Mouse (Mus musculus) heart, embryonic 11.5 days (tissue): Measurements from ENCODE around the gene Hspg2. TPM values are rescaled to one million over a fixed set of nuclear protein-coding genes. Genes with fewer than 3 reads are reported as not detected.

ENCODE experiments used
- ATAC-seq: fragments of 200-750 bp; cut with Nextera tagmentation; replicated peaks from 2 replicates; pipeline ENCODE4 v1.8.0; 2017; ENCODE audit warnings: moderate library complexity; ENCODE audit not compliant: insufficient number of reproducible peaks, low FRiP score, low TSS enrichment
- H3K27ac ChIP-seq: fragments of 300-500 bp; sonication (generic); 2 replicates; pipeline ENCODE4 v1.5.1; 2014; ENCODE audit warnings: mild to moderate bottlenecking, low read depth, low read length
- H3K27me3 ChIP-seq: fragments of 300-500 bp; sonication (generic); 2 replicates; pipeline ENCODE4 v1.6.1; 2014; ENCODE audit warnings: mild to moderate bottlenecking, low read length, mixed read lengths; ENCODE audit not compliant: control insufficient read depth, insufficient read depth
- H3K36me3 ChIP-seq: fragments of 300-500 bp; sonication (generic); 2 replicates; pipeline ENCODE4 v1.6.1; 2014; ENCODE audit warnings: mild to moderate bottlenecking, low read length, moderate library complexity, mixed read lengths; ENCODE audit not compliant: control insufficient read depth, insufficient read depth
- H3K4me1 ChIP-seq: fragments of 300-500 bp; sonication (generic); 2 replicates; pipeline ENCODE4 v1.6.1; 2014; ENCODE audit warnings: low read length; ENCODE audit not compliant: control insufficient read depth, insufficient read depth
- H3K4me2 ChIP-seq: fragments of 300-500 bp; sonication (generic); 2 replicates; pipeline ENCODE4 v1.6.1; 2014; ENCODE audit warnings: mild to moderate bottlenecking, moderate library complexity
- H3K4me3 ChIP-seq: fragments of 300-500 bp; sonication (generic); 2 replicates; pipeline ENCODE4 v1.5.1; 2014; ENCODE audit warnings: low read depth, low read length
- H3K9ac ChIP-seq: fragments of 300-500 bp; sonication (generic); 2 replicates; pipeline ENCODE4 v1.6.1; 2014; ENCODE audit warnings: mild to moderate bottlenecking, low read depth, low read length, moderate library complexity
- H3K9me3 ChIP-seq: fragments of 300-500 bp; sonication (generic); replicated peaks from 2 replicates; pipeline ENCODE4 v1.6.1; 2016; ENCODE audit warnings: low read length; ENCODE audit not compliant: control insufficient read depth
- WGBS: fragments of 180-500 bp; shearing (Covaris S2); extraction: QIAGEN DNeasy Blood & Tissue Kit; methylation state at CpG from one replicate; pipeline ENCODE4 v1.1.7; 2014; ENCODE audit not compliant: insufficient replicate concordance; 5-methylcytosine and 5-hydroxymethylcytosine counted together
- polyA plus RNA-seq: library from polyadenylated mRNA; unstranded; fragments of >200 nt; fragmentation: Nextera tagmentation; extraction: Ambion mirVana; gene quantifications from 2 replicates; pipeline ENCODE4 v1.2.1, GENCODE M21; 2014

The Hspg2 gene
- polyA plus RNA-seq, 1 experiment from 2014 or later = 55.5 TPM

GRCm38 (mm10) chr4:137540356-137540755 lies 71.8 kb downstream of the Hspg2 start:
- Histone ChIP-seq H3K4me1 (no peaks in the 10 kb centered on the region), H3K36me3 (peaks cover 76% of the 10 kb centered on the region), H3K9ac (no peak overlapping the region), H3K9me3 (no peaks in the 10 kb centered on the region), H3K27me3 (no peaks in the 10 kb centered on the region), H3K4me2 (no peak overlapping the region), H3K27ac (no peak overlapping the region), H3K4me3 (no peak overlapping the region)
- ATAC-seq = no peak; the same call in 1 of the 2 replicates
- 79% methylated on average over 14 of the region's 14 CpGs for WGBS

DNA sequence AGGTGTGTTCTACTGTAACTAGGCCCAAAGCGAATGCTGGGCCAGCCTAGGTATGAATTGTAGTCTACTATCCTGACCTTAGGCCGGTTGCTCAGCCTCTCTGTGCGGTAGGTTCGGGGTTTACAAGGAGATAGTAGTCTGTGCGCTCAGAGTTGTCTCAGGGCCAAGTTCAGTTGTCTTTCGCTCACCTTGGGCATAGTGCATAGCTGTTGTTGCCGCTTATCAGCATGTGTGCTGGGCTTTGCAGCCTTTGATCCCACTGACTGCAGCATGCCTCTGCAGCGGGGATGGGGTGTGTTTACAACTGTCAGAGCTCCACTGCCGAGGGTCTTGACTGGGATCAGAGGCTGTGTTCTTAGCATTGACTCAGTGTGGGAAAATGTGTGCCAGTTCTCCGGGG lies 74.4 kb downstream of the Hspg2 start:
- 83% methylated on average over 10 of the region's 10 CpGs for WGBS
- peaks cover 76% of the 10 kb centered on the region for H3K36me3 ChIP-seq
- no peak for ATAC-seq

DNA sequence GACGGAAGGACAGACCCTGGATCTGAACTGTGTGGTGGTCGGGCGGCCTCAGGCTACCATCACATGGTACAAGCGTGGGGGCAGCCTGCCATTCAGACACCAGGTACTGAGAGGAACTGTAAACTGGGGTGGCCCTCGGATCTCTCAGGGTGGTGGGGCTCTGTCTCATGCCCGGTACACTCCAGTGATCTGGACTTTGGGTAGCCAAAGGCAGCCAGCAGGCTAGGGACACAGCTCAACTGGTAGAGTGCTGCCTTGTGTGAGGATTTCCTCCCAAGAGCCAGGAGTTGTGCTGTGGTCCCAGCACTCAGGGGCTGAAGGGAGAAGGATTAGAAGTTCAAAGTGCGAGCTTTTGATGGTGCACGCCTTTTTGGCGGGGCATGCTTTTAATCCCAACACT lies 77.0 kb downstream of the Hspg2 start:
- Histone ChIP-seq H3K9me3 (no peaks in the 10 kb centered on the region), H3K4me1 (no peaks in the 10 kb centered on the region), H3K27me3 (no peaks in the 10 kb centered on the region), H3K27ac (no peak overlapping the region), H3K4me2 (no peak overlapping the region), H3K4me3 (no peak overlapping the region), H3K36me3 (peaks cover 72% of the 10 kb centered on the region), H3K9ac (no peak overlapping the region)
- WGBS = 87% methylated on average over 9 of the region's 9 CpGs
- no peak for ATAC-seq

More for the DNA sequence above, 74.4 kb downstream of the Hspg2 start:
- H3K4me3 ChIP-seq = no peak overlapping the region
- H3K4me1 ChIP-seq = no peaks in the 10 kb centered on the region
- no peak overlapping the region for H3K4me2 ChIP-seq
- no peak overlapping the region for H3K9ac ChIP-seq
- H3K27ac ChIP-seq = no peak overlapping the region
- H3K27me3 ChIP-seq = no peaks in the 10 kb centered on the region
- H3K9me3 ChIP-seq = no peaks in the 10 kb centered on the region

DNA sequence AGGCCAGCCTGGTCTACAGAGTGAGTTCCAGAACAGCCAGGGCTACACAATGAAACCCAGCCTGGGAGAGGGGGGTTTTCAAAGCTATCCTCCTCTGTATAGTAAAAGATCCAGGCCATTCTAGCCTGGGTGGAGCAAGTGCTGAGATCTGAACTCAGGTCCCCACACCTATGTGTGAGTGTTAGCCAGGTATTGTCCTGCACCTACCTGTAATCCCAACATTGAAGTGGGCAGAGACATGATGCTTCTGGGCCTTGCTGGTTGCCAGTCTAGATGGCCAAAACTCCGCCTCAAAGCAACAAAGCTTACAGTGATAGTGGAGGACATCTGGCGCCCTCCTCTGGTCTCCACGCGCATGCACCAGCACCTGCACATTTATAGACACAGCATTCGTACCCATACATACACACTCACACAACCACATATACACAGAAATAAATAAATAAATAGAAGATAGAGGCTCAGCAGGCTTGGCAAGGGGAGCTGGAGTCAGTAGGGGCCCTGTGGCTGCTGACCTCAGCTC lies 77.5 kb downstream of the Hspg2 start:
- peaks cover 70% of the 10 kb centered on the region for H3K36me3 ChIP-seq
- no peak overlapping the region for H3K4me3 ChIP-seq
- no peaks in the 10 kb centered on the region for H3K27me3 ChIP-seq
- no peaks in the 10 kb centered on the region for H3K4me1 ChIP-seq
- H3K9me3 ChIP-seq = no peaks in the 10 kb centered on the region
- H3K27ac ChIP-seq = no peak overlapping the region
- H3K4me2 ChIP-seq = no peak overlapping the region
- no peak for ATAC-seq
- WGBS = 81% methylated on average over 5 of the region's 5 CpGs
- no peak overlapping the region for H3K9ac ChIP-seq

GRCm38 (mm10) chr4:137553466-137553865 lies 84.9 kb downstream of the Hspg2 start:
- Histone ChIP-seq H3K4me1 (no peaks in the 10 kb centered on the region), H3K27me3 (no peaks in the 10 kb centered on the region), H3K4me2 (no peak overlapping the region), H3K9me3 (no peaks in the 10 kb centered on the region), H3K4me3 (no peak overlapping the region), H3K9ac (no peak overlapping the region), H3K36me3 (peaks cover 63% of the 10 kb centered on the region), H3K27ac (no peak overlapping the region)
- 89% methylated on average over 17 of the region's 17 CpGs for WGBS
- no peak for ATAC-seq

GRCm38 (mm10) chr4:137556673-137557210 lies 88.2 kb downstream of the Hspg2 start:
- H3K9ac ChIP-seq = no peak overlapping the region
- H3K4me3 ChIP-seq = no peak overlapping the region
- H3K9me3 ChIP-seq = no peaks in the 10 kb centered on the region
- H3K27me3 ChIP-seq = no peaks in the 10 kb centered on the region
- H3K4me2 ChIP-seq = no peak overlapping the region
- no peaks in the 10 kb centered on the region for H3K4me1 ChIP-seq
- 90% methylated on average over 16 of the region's 16 CpGs for WGBS
- no peak overlapping the region for H3K27ac ChIP-seq
- ATAC-seq = no peak
- H3K36me3 ChIP-seq = peaks cover 61% of the 10 kb centered on the region

GRCm38 (mm10) chr4:137569873-137570272 lies 101.3 kb downstream of the Hspg2 start:
- WGBS = 74% methylated on average over 9 of the region's 9 CpGs
- no peak overlapping the region for H3K4me3 ChIP-seq
- H3K4me1 ChIP-seq = no peaks in the 10 kb centered on the region
- H3K9me3 ChIP-seq = no peaks in the 10 kb centered on the region
- ATAC-seq = 0 out of 2 replicates have a peak, but pooled peaks have one; percentile 20
- H3K4me2 ChIP-seq = no peak overlapping the region
- H3K27me3 ChIP-seq = no peaks in the 10 kb centered on the region
- H3K27ac ChIP-seq = no peak overlapping the region
- peaks cover 38% of the 10 kb centered on the region for H3K36me3 ChIP-seq
- no peak overlapping the region for H3K9ac ChIP-seq

DNA sequence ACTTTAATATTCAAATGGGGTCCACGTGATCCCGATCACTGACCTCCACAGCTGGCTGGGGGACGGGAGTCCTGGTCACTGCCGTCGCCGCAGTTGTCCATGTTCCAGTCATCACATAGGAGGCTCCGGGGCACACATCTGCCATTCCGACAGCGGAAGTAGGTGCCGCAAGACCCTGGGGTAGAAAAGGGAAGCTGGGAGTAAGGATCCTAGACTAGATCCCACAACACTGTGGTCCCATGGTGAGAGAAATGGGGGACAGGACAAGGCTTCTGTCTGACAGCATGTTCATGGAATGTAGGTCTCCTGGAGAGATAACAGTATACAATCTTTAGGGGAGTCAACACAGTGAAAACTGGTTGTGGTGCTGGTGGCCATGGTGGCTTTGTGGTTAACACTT lies 105.9 kb downstream of the Hspg2 start, which contains the start of gene Ldlrad2:
TSS of gene Ldlrad2 (minus strand) at position 101 of the 400 bp plus-strand sequence.
- Histone ChIP-seq H3K4me2 (no peak within 1 kb of the TSS), H3K9me3 (no peaks in the 10 kb centered on the region), H3K9ac (no peak within 1 kb of the TSS), H3K4me3 (no peak within 1 kb of the TSS), H3K27me3 (0 out of 2 replicates have a peak, but pooled peaks cover 6% of the 10 kb centered on the region), H3K36me3 (peaks cover 10% of the 10 kb centered on the region), H3K4me1 (no peaks in the 10 kb centered on the region), H3K27ac (no peak within 1 kb of the TSS)
- ATAC-seq = no peak
- 84% methylated on average over 10 of the region's 10 CpGs for WGBS

GRCm38 (mm10) chr4:137577486-137577885 lies 108.9 kb downstream of the Hspg2 start:
- no peak for ATAC-seq
- WGBS = 94% methylated on average over 12 of the region's 12 CpGs
- Histone ChIP-seq H3K36me3 (no peaks in the 10 kb centered on the region), H3K4me3 (no peak overlapping the region), H3K9ac (no peak overlapping the region), H3K4me2 (no peak overlapping the region), H3K4me1 (no peaks in the 10 kb centered on the region), H3K9me3 (no peaks in the 10 kb centered on the region), H3K27ac (no peak overlapping the region), H3K27me3 (0 out of 2 replicates have a peak, but pooled peaks cover 8% of the 10 kb centered on the region)
